Mouse (Mus musculus): ENCODE results near the gene Utrn. TPM values are rescaled to one million over a fixed set of nuclear protein-coding genes. Genes with fewer than 3 reads are reported as not detected.

Utrn gene
- polyA plus RNA-seq, 1 experiment from 2014 or later: 49.7 TPM

- Histone ChIP-seq H3K9ac (ENCODE audit: low read length) (no peak overlapping the region), H3K4me3 (ENCODE audit: low read depth, low read length) (no peak overlapping the region), H3K4me2 (ENCODE audit: low read depth, low read length, severe bottlenecking) (no peak overlapping the region), H3K27ac (ENCODE audit: low read depth, low read length) (no peak overlapping the region), H3K9me3 (ENCODE audit: control insufficient read depth, low read length) (no peaks in the 10 kb centered on the region), H3K4me1 (replicated peaks; ENCODE audit: control insufficient read depth, insufficient read depth, low read length) (no peaks in the 10 kb centered on the region), H3K36me3 (ENCODE audit: control insufficient read depth, insufficient read depth, low read length) (no peaks in the 10 kb centered on the region), H3K27me3 (ENCODE audit: control insufficient read depth, insufficient read depth, low read length) (no peaks in the 10 kb centered on the region)
- WGBS: 83% methylated on average over 4 of the region's 4 CpGs
- ATAC-seq (replicated peaks; ENCODE audit: low FRiP score) (no peak), DNase-seq (ENCODE audit: low spot score) (no peak)
Observed at GRCm38 (mm10) chr10:12808467-12808866, 60.7 kb downstream of the Utrn start.

- H3K27me3 ChIP-seq (ENCODE audit: control insufficient read depth, insufficient read depth, low read length): no peaks in the 10 kb centered on the region
- H3K36me3 ChIP-seq (ENCODE audit: control insufficient read depth, insufficient read depth, low read length): no peaks in the 10 kb centered on the region
- no peaks in the 10 kb centered on the region for H3K4me1 ChIP-seq (replicated peaks; ENCODE audit: control insufficient read depth, insufficient read depth, low read length)
- no peak overlapping the region for H3K9ac ChIP-seq (ENCODE audit: low read length)
- H3K4me3 ChIP-seq (ENCODE audit: low read depth, low read length): no peak overlapping the region
- H3K9me3 ChIP-seq (ENCODE audit: control insufficient read depth, low read length): no peaks in the 10 kb centered on the region
- ATAC-seq (replicated peaks; ENCODE audit: low FRiP score): no peak
- 91% methylated on average over 9 of the region's 9 CpGs for WGBS
- DNase-seq (ENCODE audit: low spot score): no peak
- H3K27ac ChIP-seq (ENCODE audit: low read depth, low read length): no peak overlapping the region
- no peak overlapping the region for H3K4me2 ChIP-seq (ENCODE audit: low read depth, low read length, severe bottlenecking)
Observed at GRCm38 (mm10) chr10:12807706-12808105, 61.5 kb downstream of the Utrn start.

- ATAC-seq (replicated peaks; ENCODE audit: low FRiP score) (no peak), DNase-seq (ENCODE audit: low spot score) (no peak)
- Histone ChIP-seq H3K27ac (ENCODE audit: low read depth, low read length) (no peak overlapping the region), H3K9ac (ENCODE audit: low read length) (no peak overlapping the region), H3K9me3 (ENCODE audit: control insufficient read depth, low read length) (no peaks in the 10 kb centered on the region), H3K4me1 (replicated peaks; ENCODE audit: control insufficient read depth, insufficient read depth, low read length) (no peaks in the 10 kb centered on the region), H3K36me3 (ENCODE audit: control insufficient read depth, insufficient read depth, low read length) (no peaks in the 10 kb centered on the region), H3K4me2 (ENCODE audit: low read depth, low read length, severe bottlenecking) (no peak overlapping the region), H3K27me3 (ENCODE audit: control insufficient read depth, insufficient read depth, low read length) (no peaks in the 10 kb centered on the region), H3K4me3 (ENCODE audit: low read depth, low read length) (no peak overlapping the region)
- 71% methylated on average over 2 of the region's 2 CpGs for WGBS
Observed at GRCm38 (mm10) chr10:12805826-12806225, 63.3 kb downstream of the Utrn start.

GRCm38 (mm10) chr10:12803939-12804338 lies 65.2 kb downstream of the Utrn start:
- Histone ChIP-seq H3K36me3 (ENCODE audit: control insufficient read depth, insufficient read depth, low read length) (no peaks in the 10 kb centered on the region), H3K4me2 (ENCODE audit: low read depth, low read length, severe bottlenecking) (no peak overlapping the region), H3K4me1 (replicated peaks; ENCODE audit: control insufficient read depth, insufficient read depth, low read length) (no peaks in the 10 kb centered on the region), H3K9ac (ENCODE audit: low read length) (no peak overlapping the region), H3K4me3 (ENCODE audit: low read depth, low read length) (no peak overlapping the region), H3K9me3 (ENCODE audit: control insufficient read depth, low read length) (no peaks in the 10 kb centered on the region), H3K27ac (ENCODE audit: low read depth, low read length) (no peak overlapping the region), H3K27me3 (ENCODE audit: control insufficient read depth, insufficient read depth, low read length) (no peaks in the 10 kb centered on the region)
- ATAC-seq (replicated peaks; ENCODE audit: low FRiP score): no peak
- DNase-seq (ENCODE audit: low spot score): no peak
- 84% methylated on average over 1 of the region's 1 CpGs for WGBS

GRCm38 (mm10) chr10:12799416-12799815 lies 69.7 kb downstream of the Utrn start:
- Histone ChIP-seq H3K36me3 (ENCODE audit: control insufficient read depth, insufficient read depth, low read length) (no peaks in the 10 kb centered on the region), H3K4me1 (replicated peaks; ENCODE audit: control insufficient read depth, insufficient read depth, low read length) (no peaks in the 10 kb centered on the region), H3K4me3 (ENCODE audit: low read depth, low read length) (no peak overlapping the region), H3K9me3 (ENCODE audit: control insufficient read depth, low read length) (no peaks in the 10 kb centered on the region), H3K4me2 (ENCODE audit: low read depth, low read length, severe bottlenecking) (no peak overlapping the region), H3K9ac (ENCODE audit: low read length) (no peak overlapping the region), H3K27ac (ENCODE audit: low read depth, low read length) (no peak overlapping the region), H3K27me3 (ENCODE audit: control insufficient read depth, insufficient read depth, low read length) (no peaks in the 10 kb centered on the region)
- DNase-seq (ENCODE audit: low spot score): no peak
- 95% methylated on average over 2 of the region's 2 CpGs for WGBS
- no peak for ATAC-seq (replicated peaks; ENCODE audit: low FRiP score)

GRCm38 (mm10) chr10:12798248-12798647 lies 70.9 kb downstream of the Utrn start:
- no peak overlapping the region for H3K4me2 ChIP-seq (ENCODE audit: low read depth, low read length, severe bottlenecking)
- H3K27ac ChIP-seq (ENCODE audit: low read depth, low read length): no peak overlapping the region
- no peak for DNase-seq (ENCODE audit: low spot score)
- no peak overlapping the region for H3K9ac ChIP-seq (ENCODE audit: low read length)
- no peak for ATAC-seq (replicated peaks; ENCODE audit: low FRiP score)
- H3K36me3 ChIP-seq (ENCODE audit: control insufficient read depth, insufficient read depth, low read length): no peaks in the 10 kb centered on the region
- H3K4me3 ChIP-seq (ENCODE audit: low read depth, low read length): no peak overlapping the region
- no peaks in the 10 kb centered on the region for H3K27me3 ChIP-seq (ENCODE audit: control insufficient read depth, insufficient read depth, low read length)
- no peaks in the 10 kb centered on the region for H3K9me3 ChIP-seq (ENCODE audit: control insufficient read depth, low read length)
- H3K4me1 ChIP-seq (replicated peaks; ENCODE audit: control insufficient read depth, insufficient read depth, low read length): no peaks in the 10 kb centered on the region
- WGBS: 93% methylated on average over 4 of the region's 4 CpGs

GRCm38 (mm10) chr10:12796510-12796840 lies 72.7 kb downstream of the Utrn start:
- WGBS: 80% methylated on average over 1 of the region's 1 CpGs
- Histone ChIP-seq H3K4me1 (replicated peaks; ENCODE audit: control insufficient read depth, insufficient read depth, low read length) (no peaks in the 10 kb centered on the region), H3K27ac (ENCODE audit: low read depth, low read length) (no peak overlapping the region), H3K36me3 (ENCODE audit: control insufficient read depth, insufficient read depth, low read length) (no peaks in the 10 kb centered on the region), H3K4me2 (ENCODE audit: low read depth, low read length, severe bottlenecking) (no peak overlapping the region), H3K4me3 (ENCODE audit: low read depth, low read length) (no peak overlapping the region), H3K9me3 (ENCODE audit: control insufficient read depth, low read length) (no peaks in the 10 kb centered on the region), H3K27me3 (ENCODE audit: control insufficient read depth, insufficient read depth, low read length) (no peaks in the 10 kb centered on the region), H3K9ac (ENCODE audit: low read length) (no peak overlapping the region)
- DNase-seq (ENCODE audit: low spot score) (no peak), ATAC-seq (replicated peaks; ENCODE audit: low FRiP score) (no peak)

- DNase-seq (ENCODE audit: low spot score) (no peak), ATAC-seq (replicated peaks; ENCODE audit: low FRiP score) (no peak)
- Histone ChIP-seq H3K4me2 (ENCODE audit: low read depth, low read length, severe bottlenecking) (no peak overlapping the region), H3K27ac (ENCODE audit: low read depth, low read length) (no peak overlapping the region), H3K27me3 (ENCODE audit: control insufficient read depth, insufficient read depth, low read length) (no peaks in the 10 kb centered on the region), H3K4me3 (ENCODE audit: low read depth, low read length) (no peak overlapping the region), H3K36me3 (ENCODE audit: control insufficient read depth, insufficient read depth, low read length) (no peaks in the 10 kb centered on the region), H3K9ac (ENCODE audit: low read length) (no peak overlapping the region), H3K4me1 (replicated peaks; ENCODE audit: control insufficient read depth, insufficient read depth, low read length) (no peaks in the 10 kb centered on the region), H3K9me3 (ENCODE audit: control insufficient read depth, low read length) (no peaks in the 10 kb centered on the region)
- 68% methylated on average over 8 of the region's 8 CpGs for WGBS
Observed at GRCm38 (mm10) chr10:12795796-12796509, 73.2 kb downstream of the Utrn start.

GRCm38 (mm10) chr10:12792049-12792448 lies 77.1 kb downstream of the Utrn start:
- H3K4me2 ChIP-seq (ENCODE audit: low read depth, low read length, severe bottlenecking): no peak overlapping the region
- WGBS: 6% methylated on average over 6 of the region's 6 CpGs
- H3K36me3 ChIP-seq (ENCODE audit: control insufficient read depth, insufficient read depth, low read length): no peaks in the 10 kb centered on the region
- H3K27ac ChIP-seq (ENCODE audit: low read depth, low read length): no peak overlapping the region
- H3K4me1 ChIP-seq (replicated peaks; ENCODE audit: control insufficient read depth, insufficient read depth, low read length): no peaks in the 10 kb centered on the region
- no peak overlapping the region for H3K9ac ChIP-seq (ENCODE audit: low read length)
- H3K9me3 ChIP-seq (ENCODE audit: control insufficient read depth, low read length): no peaks in the 10 kb centered on the region
- peak; percentile 76 for ATAC-seq (replicated peaks; ENCODE audit: low FRiP score)
- H3K4me3 ChIP-seq (ENCODE audit: low read depth, low read length): no peak overlapping the region
- DNase-seq (ENCODE audit: low spot score): no peak
- no peaks in the 10 kb centered on the region for H3K27me3 ChIP-seq (ENCODE audit: control insufficient read depth, insufficient read depth, low read length)

Measured in forebrain, embryonic 11.5 days (tissue).